Mouse (Mus musculus) small intestine, adult 2 months (tissue): Measurements from ENCODE around the gene Amfr.

ENCODE experiments used
- CTCF ChIP-seq: fragments of 200-500 bp; IDR thresholded peaks from 2 replicates; pipeline ENCODE4 v1.5.1; 2012; ENCODE audit warnings: low read depth, mild to moderate bottlenecking, control low read depth, inconsistent platforms, low read length, moderate library complexity, mixed read lengths; ENCODE audit not compliant: insufficient replicate concordance, insufficient read length; ENCODE audit errors: extremely low read depth
- POLR2A ChIP-seq: fragments of 200-500 bp; IDR thresholded peaks from 2 replicates; pipeline ENCODE4 v1.6.1; 2012; ENCODE audit warnings: low read depth, mild to moderate bottlenecking, control low read depth, inconsistent platforms, low read length, moderate library complexity

DNA sequence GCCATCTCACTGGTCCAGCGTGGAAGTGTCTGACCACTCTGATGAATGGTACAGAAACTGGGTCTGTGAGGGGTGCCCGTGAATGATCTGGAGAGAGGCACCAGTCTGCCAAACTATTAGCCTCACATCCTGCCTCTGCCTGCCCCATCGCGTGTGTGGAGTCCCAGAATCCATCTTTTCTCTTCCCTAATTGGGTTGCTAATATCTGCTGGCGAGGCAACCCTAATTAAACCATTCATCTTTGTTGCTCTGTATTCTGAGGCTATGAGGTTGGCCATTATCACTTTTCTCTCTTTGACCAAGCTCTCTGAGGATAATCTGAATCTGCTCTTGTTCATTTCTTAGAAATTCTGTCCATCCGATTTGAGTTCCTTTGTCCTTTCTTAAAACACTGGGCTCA lies 81.3 kb downstream of the Amfr start:
- TF ChIP-seq POLR2A (no peak), CTCF (no peak)
